Mouse (Mus musculus): ENCODE data around the gene Bco1. TPM values are rescaled to one million over a fixed set of nuclear protein-coding genes. Genes with fewer than 3 reads are reported as not detected.

Gene Bco1
- total and polyA plus RNA-seq, 3 experiments = 0.06 TPM; not detected in 2

DNA sequence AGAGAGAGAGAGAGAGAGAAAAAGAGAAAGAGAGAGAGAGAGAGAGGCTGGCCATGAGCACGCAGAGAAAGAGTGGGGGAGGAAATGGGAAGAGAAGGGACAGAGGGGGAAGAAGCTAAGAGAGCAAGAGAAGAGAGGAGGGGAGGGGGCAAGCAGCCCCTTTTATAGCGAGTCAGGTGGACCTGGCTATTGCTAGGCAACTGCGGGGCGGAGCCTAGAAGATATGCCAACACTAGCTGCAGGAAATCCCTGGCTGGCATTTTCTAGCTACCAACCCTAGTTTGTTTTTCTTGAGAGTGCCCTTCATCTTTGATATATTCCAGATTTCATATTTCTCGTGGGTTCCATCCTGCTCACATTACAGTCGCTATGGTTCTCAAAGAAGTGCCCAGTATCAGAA lies 19.4 kb downstream of the Bco1 start:
- TF ChIP-seq CTCF (IDR thresholded peaks at IDR 0.05) (no peak), EP300 (IDR thresholded peaks at IDR 0.05; ENCODE audit: insufficient read depth, low read depth, low read length) (no peak), POLR2A (IDR thresholded peaks at IDR 0.05; ENCODE audit: insufficient read depth, low read depth, low read length) (no peak)
- WGBS = 51% methylated on average over 6 of the region's 6 CpGs
- intact Hi-C loops (cut with DNase I) = no loop called here
- Histone ChIP-seq H3K27me3 (ENCODE audit: control insufficient read depth, insufficient read depth, low read length) (no peaks in the 10 kb centered on the region), H3K9ac (ENCODE audit: low read depth, low read length) (no peak overlapping the region), H3K4me1 (ENCODE audit: control insufficient read depth, insufficient read depth, low read length) (no peaks in the 10 kb centered on the region), H3K79me2 (replicated peaks; ENCODE audit: control insufficient read depth, insufficient read depth, low read length) (no peaks in the 10 kb centered on the region), H3K4me3 (no peak overlapping the region), H3K36me3 (ENCODE audit: control insufficient read depth, insufficient read depth, low read length) (no peaks in the 10 kb centered on the region), H3K27ac (no peak overlapping the region)
- DNase-seq = no peak

DNA sequence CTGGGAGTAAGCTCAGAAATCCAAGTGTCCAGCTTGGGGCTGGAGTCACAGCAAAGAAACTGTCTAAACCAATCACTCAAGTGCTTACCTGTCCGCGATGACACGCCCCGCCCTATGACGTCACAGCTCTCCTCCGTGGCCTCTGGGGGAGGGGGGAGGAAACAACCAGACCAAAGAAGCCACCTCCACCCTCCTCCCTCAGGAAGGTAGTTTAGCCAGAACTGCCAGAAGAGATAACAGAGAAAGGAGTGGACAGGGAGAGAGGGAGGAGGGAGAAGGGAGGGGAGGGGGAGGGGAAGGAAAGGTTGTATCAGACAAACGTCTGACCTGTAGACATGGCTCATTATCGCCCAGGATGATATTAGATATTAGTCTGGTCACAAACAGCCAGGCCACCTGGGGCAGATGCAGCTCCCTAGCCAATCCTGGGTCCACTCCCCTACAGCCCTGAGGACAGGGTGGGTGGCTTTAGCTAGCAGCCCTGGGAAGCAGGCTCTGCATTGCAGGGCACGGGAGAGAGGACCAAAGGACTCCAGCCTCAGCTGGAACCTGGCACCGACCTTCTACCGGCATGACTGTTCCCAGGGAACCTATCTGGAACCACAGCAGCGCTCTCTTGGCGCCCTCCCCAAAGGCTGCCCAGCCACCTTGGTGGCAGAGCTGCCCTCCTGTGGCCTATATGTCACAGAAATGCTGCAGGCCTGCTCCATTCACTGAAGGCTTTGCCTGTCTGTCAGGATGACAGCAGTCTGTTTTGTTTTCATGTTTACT lies 20.2 kb downstream of the Bco1 start:
- peak; percentile 34 to 46 for DNase-seq
- no peaks in the 10 kb centered on the region for H3K4me1 ChIP-seq (ENCODE audit: control insufficient read depth, insufficient read depth, low read length)
- no peak overlapping the region for H3K9ac ChIP-seq (ENCODE audit: low read depth, low read length)
- H3K4me3 ChIP-seq = no peak overlapping the region
- no peak for TF ChIP-seq POLR2A (IDR thresholded peaks at IDR 0.05; ENCODE audit: insufficient read depth, low read depth, low read length)
- peak; percentile 54 for TF ChIP-seq CTCF (IDR thresholded peaks at IDR 0.05)
- intact Hi-C loops (cut with DNase I) = no loop called here
- H3K27me3 ChIP-seq (ENCODE audit: control insufficient read depth, insufficient read depth, low read length) = no peaks in the 10 kb centered on the region
- 12% methylated on average over 13 of the region's 13 CpGs for WGBS
- H3K79me2 ChIP-seq (replicated peaks; ENCODE audit: control insufficient read depth, insufficient read depth, low read length) = no peaks in the 10 kb centered on the region
- H3K36me3 ChIP-seq (ENCODE audit: control insufficient read depth, insufficient read depth, low read length) = no peaks in the 10 kb centered on the region
- no peak overlapping the region for H3K27ac ChIP-seq

GRCm38 (mm10) chr8:117116534-117116933 lies 20.9 kb downstream of the Bco1 start:
- H3K27me3 ChIP-seq (ENCODE audit: control insufficient read depth, insufficient read depth, low read length) = no peaks in the 10 kb centered on the region
- no peak overlapping the region for H3K9ac ChIP-seq (ENCODE audit: low read depth, low read length)
- intact Hi-C loops (cut with DNase I) = no loop called here
- no peaks in the 10 kb centered on the region for H3K4me1 ChIP-seq (ENCODE audit: control insufficient read depth, insufficient read depth, low read length)
- 65% methylated on average over 7 of the region's 7 CpGs for WGBS
- TF ChIP-seq EP300 (IDR thresholded peaks at IDR 0.05; ENCODE audit: insufficient read depth, low read depth, low read length) (no peak), CTCF (IDR thresholded peaks at IDR 0.05) (no peak), POLR2A (IDR thresholded peaks at IDR 0.05; ENCODE audit: insufficient read depth, low read depth, low read length) (no peak)
- no peak for DNase-seq
- H3K27ac ChIP-seq = no peak overlapping the region
- H3K36me3 ChIP-seq (ENCODE audit: control insufficient read depth, insufficient read depth, low read length) = no peaks in the 10 kb centered on the region
- no peak overlapping the region for H3K4me3 ChIP-seq
- no peaks in the 10 kb centered on the region for H3K79me2 ChIP-seq (replicated peaks; ENCODE audit: control insufficient read depth, insufficient read depth, low read length)

- Histone ChIP-seq H3K9ac (ENCODE audit: low read depth, low read length) (no peak overlapping the region), H3K79me2 (replicated peaks; ENCODE audit: control insufficient read depth, insufficient read depth, low read length) (no peaks in the 10 kb centered on the region), H3K4me3 (no peak overlapping the region), H3K27ac (no peak overlapping the region), H3K4me1 (ENCODE audit: control insufficient read depth, insufficient read depth, low read length) (no peaks in the 10 kb centered on the region), H3K27me3 (ENCODE audit: control insufficient read depth, insufficient read depth, low read length) (no peaks in the 10 kb centered on the region), H3K36me3 (ENCODE audit: control insufficient read depth, insufficient read depth, low read length) (no peaks in the 10 kb centered on the region)
- intact Hi-C loops (cut with DNase I) = no loop called here
- DNase-seq = no peak
- WGBS = 90% methylated on average over 9 of the region's 9 CpGs
- TF ChIP-seq POLR2A (IDR thresholded peaks at IDR 0.05; ENCODE audit: insufficient read depth, low read depth, low read length) (no peak), CTCF (IDR thresholded peaks at IDR 0.05) (no peak), EP300 (IDR thresholded peaks at IDR 0.05; ENCODE audit: insufficient read depth, low read depth, low read length) (no peak)
Measured at GRCm38 (mm10) chr8:117118409-117118808, 22.8 kb downstream of the Bco1 start.

DNA sequence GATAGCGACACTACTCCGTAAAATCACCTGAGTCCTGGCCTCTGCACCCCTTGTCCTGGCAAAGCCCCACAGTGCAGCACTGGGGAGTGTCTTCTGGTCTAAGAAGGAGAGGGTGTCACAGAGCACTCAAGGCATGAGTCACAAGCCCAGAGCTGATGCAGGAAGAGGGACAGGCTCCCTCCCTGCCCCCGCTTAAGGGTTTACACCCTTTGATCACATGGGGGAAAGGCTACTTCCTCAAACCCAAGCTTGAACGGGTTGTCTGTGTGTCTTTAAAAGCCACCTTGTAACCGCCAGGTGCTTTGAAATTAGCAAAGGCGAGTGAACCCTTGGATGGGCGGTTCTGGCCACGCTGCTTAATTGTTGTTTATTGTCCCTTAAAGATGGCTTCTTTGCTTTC lies 25.6 kb downstream of the Bco1 start:
- Histone ChIP-seq H3K9ac (ENCODE audit: low read depth, low read length) (no peak overlapping the region), H3K4me1 (ENCODE audit: control insufficient read depth, insufficient read depth, low read length) (no peaks in the 10 kb centered on the region), H3K4me3 (no peak overlapping the region), H3K36me3 (ENCODE audit: control insufficient read depth, insufficient read depth, low read length) (no peaks in the 10 kb centered on the region), H3K27ac (no peak overlapping the region), H3K27me3 (ENCODE audit: control insufficient read depth, insufficient read depth, low read length) (no peaks in the 10 kb centered on the region), H3K79me2 (replicated peaks; ENCODE audit: control insufficient read depth, insufficient read depth, low read length) (no peaks in the 10 kb centered on the region)
- WGBS = 77% methylated on average over 8 of the region's 8 CpGs
- TF ChIP-seq POLR2A (IDR thresholded peaks at IDR 0.05; ENCODE audit: insufficient read depth, low read depth, low read length) = no peak
- TF ChIP-seq CTCF (IDR thresholded peaks at IDR 0.05) = no peak
- no peak for TF ChIP-seq EP300 (IDR thresholded peaks at IDR 0.05; ENCODE audit: insufficient read depth, low read depth, low read length)
- peak in 1 of 2 experiments; percentile 23 for DNase-seq
- intact Hi-C loops (cut with DNase I) = no loop called here

DNA sequence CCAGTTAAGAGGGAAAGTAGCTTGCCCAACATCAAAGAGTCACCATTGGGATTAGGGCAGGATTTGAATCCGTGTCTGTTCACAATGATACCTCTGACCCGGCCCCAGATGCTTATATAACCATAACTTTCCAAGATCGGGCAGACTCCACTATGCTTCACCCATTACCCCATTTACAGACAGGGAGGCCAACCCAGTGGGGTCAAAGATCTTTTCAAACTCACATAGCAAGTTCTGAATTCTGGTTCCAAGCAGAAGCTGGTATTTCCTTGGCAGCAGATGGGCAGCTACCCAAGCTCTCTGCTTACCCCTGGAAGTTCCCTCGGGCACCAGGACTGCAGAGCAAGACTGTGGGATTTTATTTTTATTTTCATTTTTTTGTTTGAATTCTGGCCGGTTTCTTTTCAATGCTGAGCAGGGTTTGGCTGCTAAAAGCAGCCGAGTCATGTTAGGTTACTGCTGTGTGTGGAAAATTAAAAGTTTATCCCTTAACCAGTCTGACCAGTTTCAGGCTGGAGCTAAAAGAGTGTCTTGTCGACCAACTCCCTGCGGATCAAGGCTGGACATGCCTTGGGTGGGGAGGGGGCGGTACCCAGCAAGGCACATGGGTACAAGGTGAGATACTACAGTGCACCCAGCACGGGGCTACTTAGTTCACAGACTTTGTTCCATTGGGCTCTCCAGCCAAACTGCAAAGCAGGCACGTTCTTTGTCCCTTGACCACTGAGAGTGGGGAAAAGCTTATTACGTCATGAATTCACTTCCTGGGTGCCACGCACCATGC lies 28.4 kb downstream of the Bco1 start:
- H3K27ac ChIP-seq = no peak overlapping the region
- intact Hi-C loops (cut with DNase I) = no loop called here
- no peak overlapping the region for H3K9ac ChIP-seq (ENCODE audit: low read depth, low read length)
- no peaks in the 10 kb centered on the region for H3K27me3 ChIP-seq (ENCODE audit: control insufficient read depth, insufficient read depth, low read length)
- H3K4me3 ChIP-seq = no peak overlapping the region
- no peak for DNase-seq
- no peaks in the 10 kb centered on the region for H3K4me1 ChIP-seq (ENCODE audit: control insufficient read depth, insufficient read depth, low read length)
- TF ChIP-seq POLR2A (IDR thresholded peaks at IDR 0.05; ENCODE audit: insufficient read depth, low read depth, low read length) (no peak), CTCF (IDR thresholded peaks at IDR 0.05) (no peak), EP300 (IDR thresholded peaks at IDR 0.05; ENCODE audit: insufficient read depth, low read depth, low read length) (no peak)
- 73% methylated on average over 13 of the region's 13 CpGs for WGBS
- no peaks in the 10 kb centered on the region for H3K36me3 ChIP-seq (ENCODE audit: control insufficient read depth, insufficient read depth, low read length)
- H3K79me2 ChIP-seq (replicated peaks; ENCODE audit: control insufficient read depth, insufficient read depth, low read length) = no peaks in the 10 kb centered on the region

Measured in heart, adult 2 months (tissue).